Mouse (Mus musculus) liver, embryonic 11.5 days (tissue): ENCODE results near the gene Myl9. TPM values are rescaled to one million over a fixed set of nuclear protein-coding genes. Genes with fewer than 3 reads are reported as not detected.
"Not testable (repeated sequence)": the region's sequence is repeated elsewhere in the genome, so short reads cannot be mapped to it uniquely, and the experiment has no call there.

ENCODE experiments used
- ATAC-seq: fragments of 200-750 bp; cut with Nextera tagmentation; replicated peaks from 2 replicates; pipeline ENCODE4 v1.8.0; 2017; ENCODE audit warnings: moderate number of reproducible peaks, mild to moderate bottlenecking, moderate TSS enrichment, moderate library complexity; ENCODE audit not compliant: low FRiP score
- DNase-seq: peaks from one replicate; pipeline ENCODE4 v3.0.0-alpha.2; 2017; ENCODE audit warnings: low spot score
- H3K27ac ChIP-seq: fragments of 300-500 bp; sonication (generic); 2 replicates; pipeline ENCODE4 v1.5.1; 2014; ENCODE audit warnings: mild to moderate bottlenecking, low read depth, low read length, control low read depth
- H3K27me3 ChIP-seq: fragments of 300-500 bp; sonication (generic); replicated peaks from 2 replicates; pipeline ENCODE4 v1.6.1; 2014; ENCODE audit warnings: low read length, mixed read lengths; ENCODE audit not compliant: control insufficient read depth, insufficient read depth
- H3K36me3 ChIP-seq: fragments of 300-500 bp; sonication (generic); 2 replicates; pipeline ENCODE4 v1.6.1; 2014; ENCODE audit warnings: mild to moderate bottlenecking, low read length, moderate library complexity, mixed read lengths; ENCODE audit not compliant: control insufficient read depth, insufficient read depth
- H3K4me1 ChIP-seq: fragments of 300-500 bp; sonication (generic); replicated peaks from 2 replicates; pipeline ENCODE4 v1.6.1; 2014; ENCODE audit warnings: low read length, mixed read lengths; ENCODE audit not compliant: control insufficient read depth, insufficient read depth
- H3K4me2 ChIP-seq: fragments of 300-500 bp; sonication (generic); 2 replicates; pipeline ENCODE4 v1.6.1; 2014; ENCODE audit warnings: mild to moderate bottlenecking, control low read depth, moderate library complexity
- H3K4me3 ChIP-seq: fragments of 300-500 bp; sonication (generic); 2 replicates; pipeline ENCODE4 v1.5.1; 2014; ENCODE audit warnings: low read depth, low read length, control low read depth
- H3K9ac ChIP-seq: fragments of 300-500 bp; sonication (generic); 2 replicates; pipeline ENCODE4 v1.6.1; 2014; ENCODE audit warnings: low read depth, low read length, control low read depth
- H3K9me3 ChIP-seq: fragments of 300-500 bp; sonication (generic); 2 replicates; pipeline ENCODE4 v1.6.1; 2016; ENCODE audit warnings: low read length, inconsistent platforms, mixed read lengths; ENCODE audit not compliant: control insufficient read depth
- WGBS: fragments of 180-500 bp; shearing (Covaris S2); extraction: QIAGEN DNeasy Blood & Tissue Kit; methylation state at CpG from one replicate; pipeline ENCODE4 v1.1.7; 2014; 5-methylcytosine and 5-hydroxymethylcytosine counted together
- polyA plus RNA-seq: library from polyadenylated mRNA; unstranded; fragments of >200 nt; fragmentation: Nextera tagmentation; extraction: Ambion mirVana; gene quantifications from 2 replicates; pipeline ENCODE4 v1.2.1, GENCODE M21; 2014

Gene Myl9
- polyA plus RNA-seq, 1 experiment from 2014 or later, result 115 TPM

GRCm38 (mm10) chr2:156784016-156784585, 8.9 kb downstream of the Myl9 start:
- H3K27me3 ChIP-seq, result no peaks in the 10 kb centered on the region
- H3K4me3 ChIP-seq, result no peak overlapping the region
- H3K27ac ChIP-seq, result peak overlapping the region; percentile 90
- no peaks in the 10 kb centered on the region for H3K36me3 ChIP-seq
- 46% methylated on average over 7 of the region's 7 CpGs for WGBS
- DNase-seq (no peak), ATAC-seq (no peak)
- H3K9ac ChIP-seq, result peak overlapping the region; percentile 8; the same call in 1 of the 2 replicates
- peaks cover 49% of the 10 kb centered on the region for H3K4me1 ChIP-seq
- H3K9me3 ChIP-seq, result no peaks in the 10 kb centered on the region
- peak overlapping the region; percentile 33; the same call in 1 of the 2 replicates for H3K4me2 ChIP-seq

GRCm38 (mm10) chr2:156784891-156785290, 9.7 kb downstream of the Myl9 start:
- Histone ChIP-seq H3K36me3 (no peaks in the 10 kb centered on the region), H3K4me1 (peaks cover 43% of the 10 kb centered on the region), H3K4me2 (no peak overlapping the region), H3K27me3 (no peaks in the 10 kb centered on the region), H3K27ac (no peak overlapping the region), H3K4me3 (no peak overlapping the region), H3K9ac (no peak overlapping the region), H3K9me3 (no peaks in the 10 kb centered on the region)
- DNase-seq, result peak; percentile 15
- ATAC-seq, result no peak
- WGBS, result 89% methylated on average over 2 of the region's 2 CpGs

- peaks cover 28% of the 10 kb centered on the region for H3K4me1 ChIP-seq
- H3K36me3 ChIP-seq, H3K4me2 ChIP-seq, H3K4me3 ChIP-seq, H3K27me3 ChIP-seq, H3K9ac ChIP-seq, H3K27ac ChIP-seq, ATAC-seq, DNase-seq, H3K9me3 ChIP-seq: not testable (repeated sequence)
These were observed 11.1 kb downstream of the Myl9 start for GRCm38 (mm10) chr2:156786369-156786768.

GRCm38 (mm10) chr2:156787090-156787775, 12.0 kb downstream of the Myl9 start:
- WGBS, result 91% methylated on average over 5 of the region's 5 CpGs
- Histone ChIP-seq H3K9ac (no peak overlapping the region), H3K27ac (no peak overlapping the region), H3K4me2 (no peak overlapping the region), H3K9me3 (0 out of 2 replicates have a peak, but pooled peaks cover 2% of the 10 kb centered on the region), H3K4me1 (peaks cover 20% of the 10 kb centered on the region), H3K4me3 (no peak overlapping the region), H3K27me3 (no peaks in the 10 kb centered on the region), H3K36me3 (no peaks in the 10 kb centered on the region)
- DNase-seq (no peak), ATAC-seq (no peak)

- H3K4me3 ChIP-seq, result no peak overlapping the region
- ATAC-seq (no peak), DNase-seq (no peak)
- no peak overlapping the region for H3K4me2 ChIP-seq
- 0 out of 2 replicates have a peak, but pooled peaks cover 2% of the 10 kb centered on the region for H3K9me3 ChIP-seq
- no peaks in the 10 kb centered on the region for H3K36me3 ChIP-seq
- no peak overlapping the region for H3K27ac ChIP-seq
- H3K27me3 ChIP-seq, result no peaks in the 10 kb centered on the region
- H3K4me1 ChIP-seq, result peaks cover 14% of the 10 kb centered on the region
- 39% methylated on average over 3 of the region's 3 CpGs for WGBS
- no peak overlapping the region for H3K9ac ChIP-seq
These were observed 12.5 kb downstream of the Myl9 start for GRCm38 (mm10) chr2:156787776-156788105.

GRCm38 (mm10) chr2:156788836-156789235, 13.6 kb downstream of the Myl9 start:
- H3K4me2 ChIP-seq, result no peak overlapping the region
- no peak overlapping the region for H3K27ac ChIP-seq
- no peaks in the 10 kb centered on the region for H3K27me3 ChIP-seq
- ATAC-seq, result no peak
- 63% methylated on average over 1 of the region's 1 CpGs for WGBS
- H3K36me3 ChIP-seq, result no peaks in the 10 kb centered on the region
- peaks cover 5% of the 10 kb centered on the region for H3K4me1 ChIP-seq
- H3K4me3 ChIP-seq, result no peak overlapping the region
- 0 out of 2 replicates have a peak, but pooled peaks cover 2% of the 10 kb centered on the region for H3K9me3 ChIP-seq
- no peak overlapping the region for H3K9ac ChIP-seq
- no peak for DNase-seq

- ATAC-seq, result no peak
- Histone ChIP-seq H3K36me3 (no peaks in the 10 kb centered on the region), H3K27me3 (no peaks in the 10 kb centered on the region), H3K4me2 (no peak overlapping the region), H3K9me3 (no peaks in the 10 kb centered on the region; the same call in 1 of the 2 replicates), H3K4me3 (no peak overlapping the region), H3K4me1 (0 out of 2 replicates have a peak, but pooled peaks cover 2% of the 10 kb centered on the region), H3K27ac (no peak overlapping the region), H3K9ac (no peak overlapping the region)
- WGBS, result 82% methylated on average over 1 of the region's 1 CpGs
- DNase-seq, result peak; percentile 10
These were observed 23.3 kb downstream of the Myl9 start for GRCm38 (mm10) chr2:156798516-156798915.

- Histone ChIP-seq H3K27me3 (no peaks in the 10 kb centered on the region), H3K9ac (no peak overlapping the region), H3K9me3 (no peaks in the 10 kb centered on the region; the same call in 1 of the 2 replicates), H3K4me3 (no peak overlapping the region), H3K27ac (no peak overlapping the region), H3K4me1 (0 out of 2 replicates have a peak, but pooled peaks cover 2% of the 10 kb centered on the region), H3K36me3 (no peaks in the 10 kb centered on the region), H3K4me2 (no peak overlapping the region)
- whole genome bisulfite sequencing, result 73% methylated on average over 4 of the region's 4 CpGs
- no peak for ATAC-seq
- DNase-seq, result no peak
These were observed 25.8 kb downstream of the Myl9 start for GRCm38 (mm10) chr2:156801045-156801444.

- H3K4me3 ChIP-seq, H3K9ac ChIP-seq, H3K27ac ChIP-seq, ATAC-seq, H3K27me3 ChIP-seq, H3K4me1 ChIP-seq, DNase-seq, H3K36me3 ChIP-seq, H3K4me2 ChIP-seq, H3K9me3 ChIP-seq: not testable (repeated sequence)
- 40% methylated on average over 9 of the region's 9 CpGs for WGBS
These were observed 26.9 kb downstream of the Myl9 start for GRCm38 (mm10) chr2:156802116-156802515.
